Comparison of ENCODE assay signal across 9 mouse cellular contexts in the genomic region with DNA sequence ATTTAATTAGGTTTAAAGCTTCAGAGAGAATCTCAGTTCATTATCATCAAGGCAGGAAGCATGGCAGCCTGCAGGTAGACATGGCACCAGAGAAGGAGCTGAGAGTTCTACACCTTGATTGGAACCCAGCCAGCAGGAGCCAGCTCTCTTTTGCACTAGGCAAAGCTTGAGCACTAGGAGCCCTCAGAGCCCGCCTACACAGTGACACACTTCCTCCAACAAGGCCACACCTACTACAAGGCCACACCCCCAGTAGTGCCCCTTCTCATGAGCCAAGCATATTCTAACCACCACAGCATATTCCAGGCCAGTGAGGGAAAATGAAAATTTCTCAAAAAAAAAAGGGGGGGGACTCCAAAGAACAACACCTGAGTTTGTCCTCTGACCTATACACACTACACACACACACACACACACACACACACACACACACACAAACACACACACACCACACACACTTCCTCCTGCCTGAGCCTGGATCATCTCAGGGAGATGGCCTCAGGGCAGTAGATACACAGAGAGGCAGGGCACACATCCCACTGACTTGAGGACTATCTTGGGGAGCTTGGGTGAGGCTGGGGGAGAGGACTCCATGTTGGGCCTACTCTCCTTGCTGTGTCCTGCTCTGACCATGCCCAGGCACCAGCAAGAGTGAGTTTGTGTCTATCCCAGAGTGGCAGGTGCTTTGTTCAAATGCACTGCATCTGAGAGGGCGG. TPM values are rescaled to one million over a fixed set of nuclear protein-coding genes. Genes with fewer than 3 reads are reported as not detected.
DNase-seq lines count a peak whose midpoint lies in the region; ATAC-seq and TF ChIP-seq lines count a peak whose summit lies in the region.
"Had no signal": no experiment of that assay in that cellular context is flagged by ENCODE, and none has a peak within 500 bp of the region (broad histone marks: within the 10 kb centered on the region; RNA-seq: fewer than 3 reads in every experiment).

No protein-coding gene starts in this region.

- peak; percentile 8 to 25 for DNase-seq in left cerebral cortex, postnatal 25 days (ENCODE audit: low spot score in 2 of 2)
- no peak for DNase-seq in left cerebral cortex, adult 9 months (ENCODE audit: low spot score in 2 of 2)
- peak; percentile 52 to 68 (median 62) for DNase-seq in liver, embryonic 14.5 days (ENCODE audit: low read depth in 3 of 3, low spot score in 3 of 3)
- no peak for DNase-seq in frontal cortex, adult 2 months (ENCODE audit: extremely low spot score in 1 of 2, low spot score in 1 of 2)
- no peak for DNase-seq in embryo, embryonic 10 days (ENCODE audit: low spot score)
- DNase-seq in right cerebral cortex, adult 18-20 months: no peak

- peak overlapping the region; percentile 74 for H3K27ac ChIP-seq in bone marrow, adult 2 months (ENCODE audit: control insufficient read depth, insufficient read depth, low read depth, low read length, poor library complexity)
- peak overlapping the region; percentile 98 for H3K27ac ChIP-seq in liver, embryonic 14.5 days

- intact Hi-C loops in left cerebral cortex, postnatal 25 days (cut with DNase I): loop anchor here (1.0 to 10.0 kb wide), 7 partner anchors 32 to 345 kb away; no protein-coding TSS in a partner anchor

- no peak for TF ChIP-seq POLR2A in bone marrow, adult 2 months (IDR thresholded peaks at IDR 0.05; ENCODE audit: borderline replicate concordance, control insufficient read depth, low read depth, low read length)

- H3K9me3 ChIP-seq in liver, embryonic 14.5 days (ENCODE audit: control insufficient read depth, low read length): no peaks in the 10 kb centered on the region

- peak; percentile 48 for ATAC-seq in erythroblast, adult 5-6 weeks (replicated peaks; ENCODE audit: low FRiP score, poor library complexity, severe bottlenecking)
- ATAC-seq in liver, embryonic 14.5 days (ENCODE audit: insufficient read depth): peak; percentile 63
- ATAC-seq: inflammation-experienced regulatory T-cells, adult 6 months had no signal

- no peak overlapping the region for H3K4me3 ChIP-seq in bone marrow, adult 2 months (replicated peaks; ENCODE audit: control insufficient read depth, low read depth, low read length)
- no peak overlapping the region for H3K4me3 ChIP-seq in liver, embryonic 14.5 days (ENCODE audit: insufficient read depth in 1 of 2, low read depth in 2 of 2, low read length in 2 of 2)

- WGBS in bone marrow, adult 2 months: 63% methylated on average over 2 of the region's 2 CpGs
- 68% methylated on average over 2 of the region's 2 CpGs for WGBS in liver, embryonic 14.5 days (ENCODE audit: insufficient replicate concordance)

- peak overlapping the region; percentile 34; the same call in 1 of the 2 replicates for H3K9ac ChIP-seq in liver, embryonic 14.5 days (replicated peaks)

- TF ChIP-seq EP300 in liver, embryonic 14.5 days (IDR thresholded peaks at IDR 0.05; ENCODE audit: low read depth): 0 out of 2 replicates have a peak, but pooled peaks have one; percentile 5

- TF ChIP-seq CTCF in bone marrow, adult 2 months (IDR thresholded peaks at IDR 0.05; ENCODE audit: control insufficient read depth, insufficient read depth, low read length): no peak
- no peak for TF ChIP-seq CTCF in liver, embryonic 14.5 days (IDR thresholded peaks at IDR 0.05; ENCODE audit: low read depth)

- no peak overlapping the region for H3K4me2 ChIP-seq in liver, embryonic 14.5 days (ENCODE audit: low read depth)

- H3K36me3 ChIP-seq in liver, embryonic 14.5 days (replicated peaks; ENCODE audit: control insufficient read depth, insufficient read depth, low read depth): no peaks in the 10 kb centered on the region

- H3K27me3 ChIP-seq in liver, embryonic 14.5 days (ENCODE audit: control insufficient read depth, insufficient read depth, low read length): no peaks in the 10 kb centered on the region

- peaks cover 4% of the 10 kb centered on the region; the same call in 1 of the 2 replicates for H3K4me1 ChIP-seq in bone marrow, adult 2 months (ENCODE audit: control insufficient read depth, insufficient read depth, low read length)
- peaks cover 56 to 66% of the 10 kb centered on the region in 2 experiments for H3K4me1 ChIP-seq in liver, embryonic 14.5 days (replicated peaks; ENCODE audit: control insufficient read depth in 2 of 2, insufficient read depth in 2 of 2, low read length in 1 of 2)

RNA-seq across cellular contexts. Expression of a gene that starts 16.7 kb away (rescaled TPM):
- total RNA-seq in left cerebral cortex, postnatal 25 days (2021): not detected
- polyA plus RNA-seq in bone marrow, adult 2 months (2011; ENCODE audit: insufficient read depth, insufficient read length, low replicate concordance, missing spikeins): 79.1 and 132 TPM in 2 replicates
- total RNA-seq in erythroblast, adult 5-6 weeks (2015; ENCODE audit: low replicate concordance): 217 and 263 TPM in 2 replicates
- 104 and 130 TPM in 2 replicates for total RNA-seq in erythroblast, adult 5-6 weeks (2017; ENCODE audit: low replicate concordance)
- polyA plus RNA-seq in liver, embryonic 14.5 days (2012; rRNA removed): 12.0 and 14.6 TPM in 2 replicates
- polyA plus RNA-seq in liver, embryonic 14.5 days (2014; fragmentation: Nextera tagmentation; extraction: Ambion mirVana): 28.4 and 29.9 TPM in 2 replicates
- 0.11 TPM in 1 of 2 replicates, not detected in the other for polyA plus RNA-seq in frontal cortex, adult 2 months (2012; rRNA removed)
- polyA plus RNA-seq: inflammation-experienced regulatory T-cells, adult 6 months had no signal

Comparison
In these comparisons a context has a peak if more than half of its experiments do, and no peak if none do; other contexts are left out.
1. DNase-seq: peak in left cerebral cortex, postnatal 25 days (2 of 2) and liver, embryonic 14.5 days (3 of 3); none in left cerebral cortex, adult 9 months (0 of 2), frontal cortex, adult 2 months (0 of 2), embryo, embryonic 10 days (single experiment) and right cerebral cortex, adult 18-20 months (single experiment).
2. RNA of a gene that starts 16.7 kb away (polyA plus RNA-seq): 79.1 to 132 TPM in bone marrow, adult 2 months and 12.0 to 29.9 TPM in liver, embryonic 14.5 days; 0.11 TPM in frontal cortex, adult 2 months; every median in the first group is over 10 times any median in the second.